9 mouse cellular contexts compared by ENCODE assay signal in genomic region chr4:134799272-134799671, GRCm38 (mm10). TPM values are rescaled to one million over a fixed set of nuclear protein-coding genes. Genes with fewer than 3 reads are reported as not detected.
DNase-seq lines count a peak whose midpoint lies in the region; ATAC-seq and TF ChIP-seq lines count a peak whose summit lies in the region.
"Had no signal": no experiment of that assay in that cellular context is flagged by ENCODE, and none has a peak within 500 bp of the region (broad histone marks: within the 10 kb centered on the region; RNA-seq: fewer than 3 reads in every experiment).

No protein-coding gene starts in this region.

- no peak overlapping the region for H3K27ac ChIP-seq in ES-E14 (ENCODE audit: insufficient read depth, low read depth, low read length, poor library complexity, severe bottlenecking)

- no peak overlapping the region for H3K4me3 ChIP-seq in ES-E14 (ENCODE audit: insufficient read depth in 1 of 2, low read depth in 1 of 2, low read length in 2 of 2, poor library complexity in 1 of 2, severe bottlenecking in 1 of 2)
- H3K4me3 ChIP-seq: limb, embryonic 15.5 days had no signal

- DNase-seq in ES-E14 (ENCODE audit: low read depth, low spot score) = peak; percentile 59
- peak; percentile 85 for DNase-seq in brain, adult 2 months (ENCODE audit: low read depth, low spot score)
- DNase-seq in heart, postnatal 14 days = peak; percentile 81 to 84
- peak; percentile 24 to 57 for DNase-seq in layer of hippocampus, adult 18-20 months (ENCODE audit: low spot score in 2 of 2)
- peak; percentile 72 to 80 for DNase-seq in lung, postnatal 4 days
- DNase-seq in right cerebral cortex, adult 2 months (ENCODE audit: low spot score in 2 of 2) = peak; percentile 56 to 66
- DNase-seq in urinary bladder, postnatal 4 days (ENCODE audit: low spot score in 2 of 2) = peak; percentile 53 to 75

- ATAC-seq in erythroblast, adult 5-6 weeks (replicated peaks; ENCODE audit: low FRiP score, poor library complexity, severe bottlenecking) = peak; percentile 84

- no peak overlapping the region for H3K9ac ChIP-seq in ES-E14 (ENCODE audit: insufficient read depth, low read depth, low read length, poor library complexity, severe bottlenecking)
- H3K9ac ChIP-seq: limb, embryonic 15.5 days had no signal

- H3K36me3 ChIP-seq in ES-E14 (ENCODE audit: control insufficient read depth, insufficient read depth, low read length, poor library complexity, severe bottlenecking) = peaks cover 22% of the 10 kb centered on the region

- in situ Hi-C loops in ES-E14 (cut with MboI; ENCODE audit: low sequenced_read_pairs in 2 of 2, unreplicated experiment in 2 of 2) = loop anchor here in 1 of 2 experiments (10.0 kb wide), 1 partner anchor 254 kb away; no protein-coding TSS in a partner anchor

- peaks cover 0 to 6% of the 10 kb centered on the region in 2 experiments; a peak in 1 of 4 replicates for H3K4me1 ChIP-seq in ES-E14 (ENCODE audit: control insufficient read depth in 2 of 2, insufficient read depth in 2 of 2, low read length in 2 of 2, poor library complexity in 1 of 2)

- H3K9me3 ChIP-seq in ES-E14 (ENCODE audit: control insufficient read depth, insufficient read depth, low read depth, low read length) = no peaks in the 10 kb centered on the region
- H3K9me3 ChIP-seq: limb, embryonic 15.5 days had no signal

- intact Hi-C loops in heart, postnatal 14 days (cut with DNase I) = loop anchor here (5.0 kb wide), 1 partner anchor 257 kb away; no protein-coding TSS in a partner anchor

TF ChIP-seq in ES-E14, 5 proteins besides CTCF, POLR2A, EP300 and RAD21:
- TF ChIP-seq HCFC1 (IDR thresholded peaks at IDR 0.05; ENCODE audit: borderline replicate concordance, insufficient read depth, low read length) = no peak
- no peak for TF ChIP-seq ZNF384 (IDR thresholded peaks at IDR 0.05; ENCODE audit: low read depth, low read length)
- no peak for TF ChIP-seq CHD2 (IDR thresholded peaks at IDR 0.05; ENCODE audit: low read depth, low read length)
- TF ChIP-seq ZC3H11A (IDR thresholded peaks at IDR 0.05; ENCODE audit: borderline replicate concordance, low read depth, low read length) = no peak
- no peak for TF ChIP-seq MAFK (IDR thresholded peaks at IDR 0.05; ENCODE audit: insufficient read depth, low read depth, low read length)

RNA-seq across cellular contexts. Expression of gene Ldlrap1, which starts 31.4 kb away (rescaled TPM):
- total RNA-seq in ES-E14 (2012; rRNA removed) = 15.0 and 16.6 TPM in 2 replicates
- total RNA-seq in erythroblast, adult 5-6 weeks (2015; ENCODE audit: low replicate concordance) = 5.6 and 10.9 TPM in 2 replicates
- 4.7 and 6.6 TPM in 2 replicates for total RNA-seq in erythroblast, adult 5-6 weeks (2017; ENCODE audit: low replicate concordance)
- 10 to 100 TPM; 18.3 to 18.6 TPM for total RNA-seq in heart, postnatal 14 days (2021)
- total RNA-seq in layer of hippocampus, adult 18-20 months (2021) = 1 to 10 TPM; 1.3 to 2.4 TPM

RNA-seq across cellular contexts. Expression of gene Maco1, which starts 53.9 kb away (rescaled TPM):
- total RNA-seq in ES-E14 (2012; rRNA removed) = 56.1 and 91.6 TPM in 2 replicates
- total RNA-seq in erythroblast, adult 5-6 weeks (2015; ENCODE audit: low replicate concordance) = 13.0 and 19.4 TPM in 2 replicates
- total RNA-seq in erythroblast, adult 5-6 weeks (2017; ENCODE audit: low replicate concordance) = 36.0 and 39.9 TPM in 2 replicates
- 10 to 100 TPM; 22.1 to 25.5 TPM for total RNA-seq in heart, postnatal 14 days (2021)
- total RNA-seq in layer of hippocampus, adult 18-20 months (2021) = 10 to 100 TPM; 42.5 to 44.9 TPM
